Mouse (Mus musculus): Measurements from ENCODE around the gene Slc39a3.

- no peak for TF ChIP-seq POLR2A (IDR thresholded peaks at IDR 0.05; ENCODE audit: low read depth, low read length)
- no peak for TF ChIP-seq CTCF (IDR thresholded peaks at IDR 0.05; ENCODE audit: borderline replicate concordance, insufficient read depth, low read length)
Observed at GRCm38 (mm10) chr10:81000197-81001062, 36.8 kb downstream of the Slc39a3 start.
